Mouse (Mus musculus): ENCODE measurements around the gene Chst11. TPM values are rescaled to one million over a fixed set of nuclear protein-coding genes. Genes with fewer than 3 reads are reported as not detected.

Chst11 gene
- polyA plus RNA-seq, 1 experiment: 12.1 TPM

DNA sequence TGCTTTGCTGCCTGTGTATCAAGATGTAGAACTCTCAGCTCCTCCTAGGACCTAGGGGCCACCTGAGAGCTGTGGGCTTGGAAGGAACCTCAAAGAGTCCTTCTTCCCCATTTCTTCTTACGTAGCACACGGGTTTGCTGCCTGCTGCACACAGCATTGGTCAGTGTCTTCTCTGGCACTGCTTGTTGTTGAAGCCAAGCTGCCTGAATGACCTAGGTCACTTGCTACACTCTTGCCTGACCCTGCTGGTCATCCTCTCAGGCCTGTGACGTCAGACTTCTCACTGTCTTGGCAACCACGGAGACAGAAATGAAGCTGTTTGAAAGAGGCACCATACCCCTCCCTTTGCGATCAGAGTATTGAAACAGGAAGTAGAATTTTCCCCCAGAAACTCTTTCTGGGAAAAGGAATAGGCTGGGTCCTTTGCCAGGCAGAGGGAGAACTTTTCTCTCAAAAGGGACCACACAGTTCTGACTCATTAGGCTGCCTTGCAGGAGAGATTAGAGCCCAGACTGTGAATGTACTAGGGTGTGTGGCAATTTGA is 27.0 kb upstream of the Chst11 start:
- no peaks in the 10 kb centered on the region for H3K27me3 ChIP-seq (ENCODE audit: control insufficient read depth, insufficient read depth, insufficient read length)
- TF ChIP-seq USF1 (IDR thresholded peaks at IDR 0.05; ENCODE audit: low read depth) (no peak), TCF12 (IDR thresholded peaks at IDR 0.05; ENCODE audit: insufficient read depth, poor library complexity, severe bottlenecking) (no peak), MAX (IDR thresholded peaks at IDR 0.05; ENCODE audit: low read depth) (no peak), MYOG (IDR thresholded peaks at IDR 0.05; ENCODE audit: control insufficient read depth in 1 of 3, insufficient read depth in 1 of 3, insufficient read length in 2 of 3, low read depth in 2 of 3) (no peak), POLR2A (IDR thresholded peaks at IDR 0.05; ENCODE audit: insufficient read length, low read depth) (no peak), CEBPB (IDR thresholded peaks at IDR 0.05; ENCODE audit: insufficient read depth, poor library complexity, severe bottlenecking) (no peak), E2F4 (IDR thresholded peaks at IDR 0.05; ENCODE audit: insufficient read depth) (no peak), SRF (IDR thresholded peaks at IDR 0.05; ENCODE audit: control insufficient read depth, insufficient read length, low read depth) (no peak)
- H3ac ChIP-seq (ENCODE audit: control insufficient read depth, insufficient read length): no peak overlapping the region
- H3K4me2 ChIP-seq (ENCODE audit: low read depth): peak overlapping the region; percentile 8
- H3K36me3 ChIP-seq (ENCODE audit: control insufficient read depth, insufficient read depth): no peaks in the 10 kb centered on the region
- no peaks in the 10 kb centered on the region for H3K79me2 ChIP-seq (ENCODE audit: control insufficient read depth, insufficient read depth)
- H3K4me3 ChIP-seq: no peak overlapping the region

DNA sequence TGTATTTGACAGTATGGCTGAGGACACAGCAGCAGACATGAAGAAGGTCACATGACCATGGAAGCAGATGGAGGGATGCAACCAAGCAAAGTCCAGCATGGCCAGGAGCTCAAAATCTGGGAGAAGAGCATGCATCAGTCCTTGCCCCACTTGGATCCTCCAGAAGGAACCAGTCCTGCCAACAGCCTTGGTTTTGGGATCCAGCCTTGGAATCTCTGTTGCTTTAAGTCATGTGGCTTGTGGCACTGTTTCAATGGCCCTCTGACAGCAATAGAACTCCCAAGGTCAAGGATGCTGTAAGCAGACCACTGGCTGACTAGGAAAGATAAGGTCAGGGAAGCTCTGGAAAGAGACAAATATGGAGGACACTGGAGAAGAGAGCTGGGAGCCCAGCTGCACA is 26.0 kb upstream of the Chst11 start:
- no peaks in the 10 kb centered on the region for H3K27me3 ChIP-seq (ENCODE audit: control insufficient read depth, insufficient read depth, insufficient read length)
- H3K4me3 ChIP-seq: no peak overlapping the region
- no peak overlapping the region for H3K4me2 ChIP-seq (ENCODE audit: low read depth)
- H3K36me3 ChIP-seq (ENCODE audit: control insufficient read depth, insufficient read depth): no peaks in the 10 kb centered on the region
- TF ChIP-seq MYOG (IDR thresholded peaks at IDR 0.05; ENCODE audit: control insufficient read depth in 1 of 3, insufficient read depth in 1 of 3, insufficient read length in 2 of 3, low read depth in 2 of 3): no peak
- no peak for TF ChIP-seq POLR2A (IDR thresholded peaks at IDR 0.05; ENCODE audit: insufficient read length, low read depth)
- TF ChIP-seq SRF (IDR thresholded peaks at IDR 0.05; ENCODE audit: control insufficient read depth, insufficient read length, low read depth): no peak
- TF ChIP-seq TCF12 (IDR thresholded peaks at IDR 0.05; ENCODE audit: insufficient read depth, poor library complexity, severe bottlenecking): no peak
- TF ChIP-seq E2F4 (IDR thresholded peaks at IDR 0.05; ENCODE audit: insufficient read depth): no peak
- TF ChIP-seq MAX (IDR thresholded peaks at IDR 0.05; ENCODE audit: low read depth): no peak
- TF ChIP-seq USF1 (IDR thresholded peaks at IDR 0.05; ENCODE audit: low read depth): no peak
- no peak for TF ChIP-seq CEBPB (IDR thresholded peaks at IDR 0.05; ENCODE audit: insufficient read depth, poor library complexity, severe bottlenecking)
- TF ChIP-seq TCF3 (IDR thresholded peaks at IDR 0.05; ENCODE audit: insufficient read length, low read depth): no peak
- no peak for TF ChIP-seq MYOD1 (IDR thresholded peaks at IDR 0.05; ENCODE audit: control insufficient read depth in 1 of 3, insufficient read length in 2 of 3, low read depth in 2 of 3)
- no peak for TF ChIP-seq POLR2AphosphoS2 (IDR thresholded peaks at IDR 0.05; ENCODE audit: insufficient read length, low read depth)
- TF ChIP-seq REST (IDR thresholded peaks at IDR 0.05; ENCODE audit: insufficient read depth, insufficient read length): no peak
- no peak overlapping the region for H3ac ChIP-seq (ENCODE audit: control insufficient read depth, insufficient read length)
- no peaks in the 10 kb centered on the region for H3K79me2 ChIP-seq (ENCODE audit: control insufficient read depth, insufficient read depth)

DNA sequence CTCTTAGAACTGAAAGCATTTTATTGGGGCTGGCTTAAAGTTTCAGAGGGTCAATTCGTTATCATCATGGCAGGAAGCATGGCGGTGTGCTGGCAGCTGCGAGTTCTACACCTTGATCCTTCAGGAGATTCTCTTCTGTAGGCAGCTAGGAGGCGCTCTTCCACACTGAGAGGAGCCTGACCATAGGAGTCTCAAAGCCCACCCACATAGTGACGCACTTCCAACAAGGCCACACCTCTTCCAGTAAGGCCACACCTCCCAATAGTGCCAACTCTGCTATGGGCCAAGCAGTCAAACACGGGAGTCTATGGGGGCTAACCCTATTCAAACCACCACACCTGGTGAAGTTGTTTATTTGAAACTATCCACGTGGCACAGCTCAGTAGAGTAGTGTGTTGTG is 24.0 kb upstream of the Chst11 start:
- Histone ChIP-seq H3K4me3 (no peak overlapping the region), H3K4me2 (ENCODE audit: low read depth) (no peak overlapping the region), H3K79me2 (ENCODE audit: control insufficient read depth, insufficient read depth) (no peaks in the 10 kb centered on the region), H3K36me3 (ENCODE audit: control insufficient read depth, insufficient read depth) (no peaks in the 10 kb centered on the region), H3ac (ENCODE audit: control insufficient read depth, insufficient read length) (no peak overlapping the region), H3K27me3 (ENCODE audit: control insufficient read depth, insufficient read depth, insufficient read length) (no peaks in the 10 kb centered on the region)
- TF ChIP-seq TCF3 (IDR thresholded peaks at IDR 0.05; ENCODE audit: insufficient read length, low read depth) (no peak), SRF (IDR thresholded peaks at IDR 0.05; ENCODE audit: control insufficient read depth, insufficient read length, low read depth) (no peak), REST (IDR thresholded peaks at IDR 0.05; ENCODE audit: insufficient read depth, insufficient read length) (no peak), E2F4 (IDR thresholded peaks at IDR 0.05; ENCODE audit: insufficient read depth) (no peak), MAX (IDR thresholded peaks at IDR 0.05; ENCODE audit: low read depth) (no peak)

DNA sequence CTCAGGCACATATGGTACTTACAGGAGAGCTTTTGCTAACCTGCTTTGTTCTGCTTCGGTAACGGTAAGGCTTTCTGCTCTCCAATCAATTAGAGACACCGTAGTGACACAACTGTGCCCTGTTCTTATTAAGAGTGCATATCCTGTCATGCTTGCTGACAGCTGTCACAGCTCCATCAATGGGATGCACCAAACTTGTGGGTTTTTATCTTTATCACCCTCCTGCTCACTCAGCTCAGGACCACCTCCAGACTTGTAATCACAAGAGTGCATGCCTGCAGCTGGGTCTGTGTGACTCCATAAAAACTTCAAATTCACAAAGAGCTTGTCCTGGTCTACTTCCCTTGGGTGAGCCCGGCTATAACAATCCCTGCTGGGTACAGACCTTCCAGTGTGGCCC is 23.3 kb upstream of the Chst11 start:
- TF ChIP-seq TCF12 (IDR thresholded peaks at IDR 0.05; ENCODE audit: insufficient read depth, poor library complexity, severe bottlenecking) (no peak), POLR2A (IDR thresholded peaks at IDR 0.05; ENCODE audit: insufficient read length, low read depth) (no peak), REST (IDR thresholded peaks at IDR 0.05; ENCODE audit: insufficient read depth, insufficient read length) (no peak), MYOD1 (IDR thresholded peaks at IDR 0.05; ENCODE audit: control insufficient read depth in 1 of 3, insufficient read length in 2 of 3, low read depth in 2 of 3) (no peak), SRF (IDR thresholded peaks at IDR 0.05; ENCODE audit: control insufficient read depth, insufficient read length, low read depth) (no peak), CEBPB (IDR thresholded peaks at IDR 0.05; ENCODE audit: insufficient read depth, poor library complexity, severe bottlenecking) (no peak), POLR2AphosphoS2 (IDR thresholded peaks at IDR 0.05; ENCODE audit: insufficient read length, low read depth) (no peak), E2F4 (IDR thresholded peaks at IDR 0.05; ENCODE audit: insufficient read depth) (no peak), MAX (IDR thresholded peaks at IDR 0.05; ENCODE audit: low read depth) (no peak), TCF3 (IDR thresholded peaks at IDR 0.05; ENCODE audit: insufficient read length, low read depth) (no peak), MYOG (IDR thresholded peaks at IDR 0.05; ENCODE audit: control insufficient read depth in 1 of 3, insufficient read depth in 1 of 3, insufficient read length in 2 of 3, low read depth in 2 of 3) (no peak), USF1 (IDR thresholded peaks at IDR 0.05; ENCODE audit: low read depth) (no peak)
- Histone ChIP-seq H3K36me3 (ENCODE audit: control insufficient read depth, insufficient read depth) (no peaks in the 10 kb centered on the region), H3K4me2 (ENCODE audit: low read depth) (no peak overlapping the region), H3K27me3 (ENCODE audit: control insufficient read depth, insufficient read depth, insufficient read length) (no peaks in the 10 kb centered on the region), H3K4me3 (no peak overlapping the region), H3K79me2 (ENCODE audit: control insufficient read depth, insufficient read depth) (no peaks in the 10 kb centered on the region), H3ac (ENCODE audit: control insufficient read depth, insufficient read length) (no peak overlapping the region)

DNA sequence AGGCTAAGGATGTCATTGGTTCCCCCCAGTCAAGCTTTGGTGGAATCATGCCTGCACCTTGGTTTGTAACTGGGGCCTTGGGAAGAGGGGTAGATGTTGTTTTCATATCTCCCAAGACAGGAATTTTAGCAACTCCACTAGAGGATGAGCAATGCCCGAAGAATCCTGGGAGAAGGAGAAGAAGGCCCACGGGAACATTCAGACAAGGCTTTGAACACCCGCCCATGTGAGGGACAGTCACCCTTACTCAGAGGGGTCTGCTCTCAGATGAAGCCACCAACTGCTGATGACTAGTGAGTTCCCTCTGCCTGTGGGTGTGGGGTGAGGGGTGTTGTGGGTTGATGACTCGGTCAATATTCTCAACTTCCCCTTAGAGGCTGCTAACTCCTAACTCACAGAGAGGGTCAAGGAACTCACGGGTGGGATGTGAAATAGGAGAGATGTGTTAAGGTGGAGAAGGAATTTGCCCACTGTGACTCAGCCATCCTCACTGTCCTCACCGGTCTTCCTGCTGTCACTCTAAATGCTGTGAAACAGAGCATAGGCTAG is 22.8 kb upstream of the Chst11 start:
- Histone ChIP-seq H3K79me2 (ENCODE audit: control insufficient read depth, insufficient read depth) (no peaks in the 10 kb centered on the region), H3K4me3 (no peak overlapping the region)
- TF ChIP-seq USF1 (IDR thresholded peaks at IDR 0.05; ENCODE audit: low read depth) (no peak), POLR2A (IDR thresholded peaks at IDR 0.05; ENCODE audit: insufficient read length, low read depth) (no peak), REST (IDR thresholded peaks at IDR 0.05; ENCODE audit: insufficient read depth, insufficient read length) (no peak), TCF12 (IDR thresholded peaks at IDR 0.05; ENCODE audit: insufficient read depth, poor library complexity, severe bottlenecking) (no peak), SRF (IDR thresholded peaks at IDR 0.05; ENCODE audit: control insufficient read depth, insufficient read length, low read depth) (no peak), MYOD1 (IDR thresholded peaks at IDR 0.05; ENCODE audit: control insufficient read depth in 1 of 3, insufficient read length in 2 of 3, low read depth in 2 of 3) (no peak)

More for the DNA sequence above, 22.8 kb upstream of the Chst11 start:
- H3K4me2 ChIP-seq (ENCODE audit: low read depth): no peak overlapping the region
- H3K36me3 ChIP-seq (ENCODE audit: control insufficient read depth, insufficient read depth): no peaks in the 10 kb centered on the region
- H3K27me3 ChIP-seq (ENCODE audit: control insufficient read depth, insufficient read depth, insufficient read length): no peaks in the 10 kb centered on the region
- no peak overlapping the region for H3ac ChIP-seq (ENCODE audit: control insufficient read depth, insufficient read length)

All from myocyte (in vitro differentiated cells).